Mouse (Mus musculus) forebrain, embryonic 11.5 days (tissue): ENCODE measurements around the gene Olfr1140. TPM values are rescaled to one million over a fixed set of nuclear protein-coding genes. Genes with fewer than 3 reads are reported as not detected.

Experiments
- ATAC-seq: fragments of 200-750 bp; cut with Nextera tagmentation; replicated peaks from 2 replicates; pipeline ENCODE4 v1.8.0; 2017; ENCODE audit warnings: moderate TSS enrichment; ENCODE audit not compliant: low FRiP score
- DNase-seq: peaks from one replicate; pipeline ENCODE4 v3.0.0-alpha.2; 2017; ENCODE audit warnings: low spot score
- H3K27ac ChIP-seq: fragments of 300-500 bp; sonication (generic); 2 replicates; pipeline ENCODE4 v1.5.1; 2014; ENCODE audit warnings: low read depth, low read length
- H3K27me3 ChIP-seq: fragments of 300-500 bp; sonication (generic); 2 replicates; pipeline ENCODE4 v1.6.1; 2014; ENCODE audit warnings: mild to moderate bottlenecking, low read length, mixed read lengths; ENCODE audit not compliant: control insufficient read depth, insufficient read depth
- H3K36me3 ChIP-seq: fragments of 300-500 bp; sonication (generic); 2 replicates; pipeline ENCODE4 v1.6.1; 2014; ENCODE audit warnings: mild to moderate bottlenecking, low read length, moderate library complexity, mixed read lengths; ENCODE audit not compliant: control insufficient read depth, insufficient read depth
- H3K4me1 ChIP-seq: fragments of 300-500 bp; sonication (generic); replicated peaks from 2 replicates; pipeline ENCODE4 v1.6.1; 2014; ENCODE audit warnings: low read length, mixed read lengths; ENCODE audit not compliant: control insufficient read depth, insufficient read depth
- H3K4me2 ChIP-seq: fragments of 300-500 bp; sonication (generic); 2 replicates; pipeline ENCODE4 v1.6.1; 2014; ENCODE audit warnings: low read depth, mild to moderate bottlenecking, low read length, moderate library complexity, mixed read lengths; ENCODE audit not compliant: severe bottlenecking
- H3K4me3 ChIP-seq: fragments of 300-500 bp; sonication (generic); 2 replicates; pipeline ENCODE4 v1.5.1; 2014; ENCODE audit warnings: low read depth, low read length
- H3K9ac ChIP-seq: fragments of 300-500 bp; sonication (generic); 2 replicates; pipeline ENCODE4 v1.6.1; 2014; ENCODE audit warnings: low read length
- H3K9me3 ChIP-seq: fragments of 300-500 bp; sonication (generic); 2 replicates; pipeline ENCODE4 v1.6.1; 2016; ENCODE audit warnings: low read length, mixed read lengths; ENCODE audit not compliant: control insufficient read depth
- WGBS: fragments of 180-500 bp; shearing (Covaris S2); extraction: QIAGEN DNeasy Blood & Tissue Kit; methylation state at CpG from one replicate; pipeline ENCODE4 v1.1.7; 2014; 5-methylcytosine and 5-hydroxymethylcytosine counted together
- polyA plus RNA-seq: library from polyadenylated mRNA; unstranded; fragments of >200 nt; fragmentation: Nextera tagmentation; extraction: Ambion mirVana; gene quantifications from 2 replicates; pipeline ENCODE4 v1.2.1, GENCODE M21; 2014

Olfr1140 gene
- polyA plus RNA-seq = not detected in 2 replicates

DNA sequence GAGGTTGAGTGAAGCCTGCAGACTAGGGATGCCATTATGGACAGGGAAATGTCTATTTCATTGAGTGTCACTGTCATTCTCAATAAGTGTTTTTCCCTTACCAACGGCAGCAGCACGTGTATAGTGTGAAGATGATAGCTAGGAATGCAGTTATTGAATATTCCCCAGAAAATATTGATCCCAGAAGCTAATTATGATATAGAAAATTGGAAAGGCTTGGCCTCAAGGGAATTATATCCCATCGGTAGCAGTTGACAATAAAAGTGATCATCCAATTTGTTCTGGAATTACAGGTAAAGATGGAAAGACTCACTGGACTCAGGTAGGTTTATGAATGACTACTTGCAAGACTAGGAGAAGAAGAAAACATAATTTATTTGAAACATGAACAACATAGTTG, at the start of gene Olfr1140:
Gene Olfr1140 (plus strand): TSS at position 301 of the 400 bp plus-strand sequence.
- Histone ChIP-seq H3K4me3 (no peak within 1 kb of the TSS), H3K27ac (no peak within 1 kb of the TSS), H3K36me3 (no peaks in the 10 kb centered on the region), H3K4me1 (no peaks in the 10 kb centered on the region), H3K27me3 (no peaks in the 10 kb centered on the region), H3K9ac (no peak within 1 kb of the TSS), H3K9me3 (no peaks in the 10 kb centered on the region), H3K4me2 (no peak within 1 kb of the TSS)
- 70% methylated on average over 3 of the region's 3 CpGs for WGBS
- no peak for ATAC-seq
- no peak for DNase-seq

GRCm38 (mm10) chr2:87693847-87694246, 49.7 kb upstream of the Olfr1140 start, which contains the start of gene Olfr1136:
Olfr1136 (minus strand) TSS chr2:87693947.
- ATAC-seq (no peak), DNase-seq (no peak)
- no peaks in the 10 kb centered on the region for H3K27me3 ChIP-seq
- no peaks in the 10 kb centered on the region for H3K9me3 ChIP-seq
- no peak within 1 kb of the TSS for H3K27ac ChIP-seq
- no peak within 1 kb of the TSS for H3K4me2 ChIP-seq
- H3K4me3 ChIP-seq = no peak within 1 kb of the TSS
- no peaks in the 10 kb centered on the region for H3K36me3 ChIP-seq
- H3K9ac ChIP-seq = no peak within 1 kb of the TSS
- H3K4me1 ChIP-seq = no peaks in the 10 kb centered on the region

DNA sequence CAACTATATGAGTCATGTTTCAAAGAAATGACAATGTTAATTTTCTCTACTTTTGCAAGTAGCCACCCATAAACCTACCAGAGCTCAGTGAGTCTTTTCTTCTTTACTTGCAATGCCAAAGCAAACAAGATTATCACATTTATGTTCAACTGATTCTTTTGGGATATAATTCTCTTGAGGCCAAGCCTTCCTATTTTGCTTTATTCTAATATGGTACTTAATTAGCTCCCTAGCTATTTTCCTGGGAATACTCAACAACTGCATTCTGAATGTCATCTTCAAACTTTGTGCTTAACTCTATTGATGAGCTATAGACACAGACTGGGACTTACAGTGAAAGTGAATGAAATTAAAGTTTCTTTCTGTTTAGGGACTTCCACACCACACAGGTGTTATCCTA, 30.5 kb upstream of the Olfr1140 start, which contains the start of gene Olfr1137:
Gene Olfr1137 (minus strand): TSS at position 101 of the 400 bp plus-strand sequence.
- Histone ChIP-seq H3K9me3 (no peaks in the 10 kb centered on the region), H3K36me3 (no peaks in the 10 kb centered on the region), H3K4me2 (no peak within 1 kb of the TSS), H3K9ac (no peak within 1 kb of the TSS), H3K27me3 (no peaks in the 10 kb centered on the region), H3K27ac (no peak within 1 kb of the TSS), H3K4me3 (no peak within 1 kb of the TSS), H3K4me1 (no peaks in the 10 kb centered on the region)
- DNase-seq (no peak), ATAC-seq (no peak)

DNA sequence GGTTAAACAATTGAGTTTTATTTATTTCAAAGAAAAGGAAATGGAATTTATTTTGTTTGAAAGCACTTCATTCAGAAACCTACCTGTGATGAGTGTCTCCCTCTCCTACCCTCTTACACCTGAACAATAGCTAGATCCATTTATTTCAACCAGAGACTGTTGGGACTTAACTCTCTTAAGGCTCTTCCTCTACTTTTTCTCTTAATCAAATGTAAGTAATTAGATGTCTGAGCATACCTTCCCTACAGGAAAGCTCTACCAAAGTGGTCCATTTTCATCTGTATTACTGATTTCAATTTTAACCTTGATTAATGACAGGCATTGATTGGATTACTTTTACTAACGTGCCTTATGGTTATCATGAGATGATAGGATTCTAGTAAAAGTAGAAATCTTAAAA, 3.7 kb upstream of the Olfr1140 start, which contains the start of gene Olfr1138:
Gene Olfr1138 (minus strand): TSS at position 101 of the 400 bp plus-strand sequence.
- no peak for DNase-seq
- H3K36me3 ChIP-seq = no peaks in the 10 kb centered on the region
- ATAC-seq = no peak
- no peak within 1 kb of the TSS for H3K4me3 ChIP-seq
- H3K9me3 ChIP-seq = no peaks in the 10 kb centered on the region
- H3K27ac ChIP-seq = no peak within 1 kb of the TSS
- no peak within 1 kb of the TSS for H3K4me2 ChIP-seq
- 83% methylated on average over 1 of the region's 1 CpGs for WGBS
- no peaks in the 10 kb centered on the region for H3K4me1 ChIP-seq
- no peaks in the 10 kb centered on the region for H3K27me3 ChIP-seq
- no peak within 1 kb of the TSS for H3K9ac ChIP-seq

- no peaks in the 10 kb centered on the region for H3K36me3 ChIP-seq
- 86% methylated on average over 1 of the region's 1 CpGs for WGBS
- ATAC-seq (no peak), DNase-seq (no peak)
- no peak within 1 kb of the TSS for H3K9ac ChIP-seq
- H3K4me1 ChIP-seq = no peaks in the 10 kb centered on the region
- no peak within 1 kb of the TSS for H3K4me2 ChIP-seq
- no peak within 1 kb of the TSS for H3K4me3 ChIP-seq
- no peak within 1 kb of the TSS for H3K27ac ChIP-seq
- H3K27me3 ChIP-seq = no peaks in the 10 kb centered on the region
- no peaks in the 10 kb centered on the region for H3K9me3 ChIP-seq
Observed at GRCm38 (mm10) chr2:87753891-87754290, 10.3 kb downstream of the Olfr1140 start, which contains the start of gene Olfr1141. Olfr1141 (minus strand) TSS chr2:87753991.

DNA sequence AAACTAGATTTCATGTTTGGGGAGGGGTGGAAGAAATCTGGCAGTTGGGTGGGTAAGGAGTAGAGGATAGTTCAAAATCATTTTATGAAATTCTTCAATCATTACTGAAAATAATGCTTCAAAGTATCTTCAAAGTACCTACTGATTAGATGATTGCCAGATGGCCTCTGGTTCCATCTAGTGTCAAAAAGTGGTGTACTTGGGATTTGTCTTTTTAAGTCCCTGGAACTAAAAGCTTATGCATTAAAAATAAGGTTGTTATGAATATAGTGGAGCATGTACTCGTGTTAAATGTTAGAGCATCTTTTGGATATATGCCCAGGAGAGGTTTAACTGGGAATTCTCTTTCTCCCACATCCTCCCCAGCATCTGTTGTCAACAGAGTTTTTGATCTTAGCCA, 32.6 kb downstream of the Olfr1140 start:
- no peak overlapping the region for H3K9ac ChIP-seq
- no peaks in the 10 kb centered on the region for H3K9me3 ChIP-seq
- H3K36me3 ChIP-seq = no peaks in the 10 kb centered on the region
- no peaks in the 10 kb centered on the region for H3K4me1 ChIP-seq
- no peak overlapping the region for H3K27ac ChIP-seq
- no peak overlapping the region for H3K4me3 ChIP-seq
- H3K4me2 ChIP-seq = no peak overlapping the region
- WGBS = 58% methylated on average over 1 of the region's 1 CpGs
- no peaks in the 10 kb centered on the region for H3K27me3 ChIP-seq
- ATAC-seq = no peak
- no peak for DNase-seq

- no peak for DNase-seq
- Histone ChIP-seq H3K9me3 (no peaks in the 10 kb centered on the region), H3K9ac (no peak within 1 kb of the TSS), H3K27ac (no peak within 1 kb of the TSS), H3K4me3 (no peak within 1 kb of the TSS), H3K4me1 (no peaks in the 10 kb centered on the region), H3K27me3 (no peaks in the 10 kb centered on the region), H3K36me3 (no peaks in the 10 kb centered on the region), H3K4me2 (no peak within 1 kb of the TSS)
- 87% methylated on average over 4 of the region's 4 CpGs for WGBS
- no peak for ATAC-seq
Observed at GRCm38 (mm10) chr2:87779183-87779582, 35.6 kb downstream of the Olfr1140 start, which contains the start of gene Olfr152. Olfr152 (plus strand) TSS chr2:87779483.

Other genes with a start within 250 kb of the Olfr1140 start
- gene Pramel7, start 246.7 kb upstream of the Olfr1140 start, polyA plus RNA-seq = not detected in 2 replicates
- gene Pramel6, start 237.2 kb upstream of the Olfr1140 start, polyA plus RNA-seq = not detected in 2 replicates
- not detected in 2 replicates for gene Olfr153, start 212.0 kb upstream of the Olfr1140 start, polyA plus RNA-seq
- not detected in 2 replicates for gene Olfr1128, start 198.2 kb upstream of the Olfr1140 start, polyA plus RNA-seq
- not detected in 2 replicates for gene Olfr1129, start 169.8 kb upstream of the Olfr1140 start, polyA plus RNA-seq
- gene Olfr1130, start 137.5 kb upstream of the Olfr1140 start, polyA plus RNA-seq = not detected in 2 replicates
- not detected in 2 replicates for gene Olfr1131, start 116.6 kb upstream of the Olfr1140 start, polyA plus RNA-seq
- not detected in 2 replicates for gene Olfr1132, start 106.2 kb upstream of the Olfr1140 start, polyA plus RNA-seq
- not detected in 2 replicates for gene Olfr1133, start 96.4 kb upstream of the Olfr1140 start, polyA plus RNA-seq
- not detected in 2 replicates for gene Olfr1134, start 85.3 kb upstream of the Olfr1140 start, polyA plus RNA-seq
- not detected in 2 replicates for gene Olfr1135, start 70.1 kb upstream of the Olfr1140 start, polyA plus RNA-seq
- not detected in 2 replicates for gene Olfr1136, start 49.8 kb upstream of the Olfr1140 start, polyA plus RNA-seq
- gene Olfr1137, start 30.6 kb upstream of the Olfr1140 start, polyA plus RNA-seq = not detected in 2 replicates
- not detected in 2 replicates for gene Olfr1138, start 3.8 kb upstream of the Olfr1140 start, polyA plus RNA-seq
- gene Olfr1141, start 10.2 kb downstream of the Olfr1140 start, polyA plus RNA-seq = not detected in 2 replicates
- gene Olfr152, start 35.7 kb downstream of the Olfr1140 start, polyA plus RNA-seq = not detected in 2 replicates
- not detected in 2 replicates for gene Olfr1143, start 56.8 kb downstream of the Olfr1140 start, polyA plus RNA-seq
- not detected in 2 replicates for gene Olfr1145, start 66.1 kb downstream of the Olfr1140 start, polyA plus RNA-seq
- gene Olfr1148, start 86.8 kb downstream of the Olfr1140 start, polyA plus RNA-seq = not detected in 2 replicates
- gene Olfr1150-ps1, start 100.2 kb downstream of the Olfr1140 start, polyA plus RNA-seq = not detected in 2 replicates
- gene Olfr1151, start 112.1 kb downstream of the Olfr1140 start, polyA plus RNA-seq = not detected in 2 replicates
- 0.03 TPM in 1 of 2 replicates, not detected in the other for gene Olfr1152, start 122.7 kb downstream of the Olfr1140 start, polyA plus RNA-seq
- gene Olfr1153, start 151.2 kb downstream of the Olfr1140 start, polyA plus RNA-seq = not detected in 2 replicates
- gene Olfr1154, start 161.4 kb downstream of the Olfr1140 start, polyA plus RNA-seq = not detected in 2 replicates
- not detected in 2 replicates for gene Olfr1155, start 201.4 kb downstream of the Olfr1140 start, polyA plus RNA-seq
- gene Olfr1156, start 209.3 kb downstream of the Olfr1140 start, polyA plus RNA-seq = not detected in 2 replicates
- not detected in 2 replicates for gene Olfr1157, start 224.5 kb downstream of the Olfr1140 start, polyA plus RNA-seq
- gene Olfr74, start 230.9 kb downstream of the Olfr1140 start, polyA plus RNA-seq = not detected in 2 replicates
- gene Olfr1158, start 246.4 kb downstream of the Olfr1140 start, polyA plus RNA-seq = not detected in 2 replicates